8 mouse cellular contexts compared by ENCODE assay signal in genomic region chr14:54417623-54418081, GRCm38 (mm10). TPM values are rescaled to one million over a fixed set of nuclear protein-coding genes. Genes with fewer than 3 reads are reported as not detected.
DNase-seq lines count a peak whose midpoint lies in the region; ATAC-seq and TF ChIP-seq lines count a peak whose summit lies in the region.

Gene Slc7a7 (minus strand): TSS chr14:54417780.

- H3K4me3 ChIP-seq in embryonic facial prominence, embryonic 12.5 days = 0 out of 2 replicates have a peak within 1 kb of the TSS, but pooled peaks have one; percentile 12
- H3K4me3 ChIP-seq in kidney, postnatal 0 days (replicated peaks; ENCODE audit: low read depth, low read length) = no peak within 1 kb of the TSS

- H3K36me3 ChIP-seq in embryonic facial prominence, embryonic 12.5 days = no peaks in the 10 kb centered on the region
- H3K36me3 ChIP-seq in kidney, postnatal 0 days (ENCODE audit: insufficient read depth, low read length) = no peaks in the 10 kb centered on the region

- peaks cover 19% of the 10 kb centered on the region for H3K27me3 ChIP-seq in embryonic facial prominence, embryonic 12.5 days
- no peaks in the 10 kb centered on the region for H3K27me3 ChIP-seq in kidney, postnatal 0 days (ENCODE audit: insufficient read depth, low read length)

- H3K9me3 ChIP-seq in embryonic facial prominence, embryonic 12.5 days = no peaks in the 10 kb centered on the region
- H3K9me3 ChIP-seq in kidney, postnatal 0 days (replicated peaks; ENCODE audit: low read length) = no peaks in the 10 kb centered on the region

- DNase-seq in ovary, postnatal 36 days (ENCODE audit: low spot score) = peak; percentile 11
- DNase-seq in ovary, postnatal 14 days (ENCODE audit: low spot score) = no peak
- no peak for DNase-seq in kidney, postnatal 0 days (ENCODE audit: low spot score)
- no peak for DNase-seq in right cerebral cortex, postnatal 25 days
- no peak for DNase-seq in ovary, postnatal 10 days (ENCODE audit: low spot score)
- DNase-seq in left cerebral cortex, postnatal 4 days = no peak

- no peak within 1 kb of the TSS for H3K9ac ChIP-seq in embryonic facial prominence, embryonic 12.5 days
- H3K9ac ChIP-seq in kidney, postnatal 0 days (ENCODE audit: low read depth, low read length) = peak within 1 kb of the TSS; percentile 27; the same call in 1 of the 2 replicates

- no peak within 1 kb of the TSS for H3K27ac ChIP-seq in embryonic facial prominence, embryonic 12.5 days
- no peak within 1 kb of the TSS for H3K27ac ChIP-seq in kidney, postnatal 0 days

- intact Hi-C loops in left cerebral cortex, postnatal 4 days (cut with DNase I) = loop anchor here (10.0 kb wide), 2 partner anchors 153 to 227 kb away; partner anchors contain the start of genes Cdh24 and Gm17606

- ATAC-seq in embryonic facial prominence, embryonic 12.5 days (ENCODE audit: insufficient number of reproducible peaks, insufficient read depth, low FRiP score, low TSS enrichment) = no peak; the same call in 1 of the 2 replicates
- ATAC-seq in kidney, postnatal 0 days (replicated peaks; ENCODE audit: low FRiP score, low read depth) = peak; percentile 27; the same call in 1 of the 2 replicates
- ATAC-seq in megakaryocyte, adult 5-6 weeks (ENCODE audit: poor library complexity, severe bottlenecking) = peak; percentile 57

- peaks cover 16% of the 10 kb centered on the region for H3K4me1 ChIP-seq in embryonic facial prominence, embryonic 12.5 days
- H3K4me1 ChIP-seq in kidney, postnatal 0 days (replicated peaks; ENCODE audit: insufficient read depth, low read length) = peaks cover 27% of the 10 kb centered on the region

- peak; percentile 55 for TF ChIP-seq CTCF in kidney, postnatal 0 days (IDR thresholded peaks at IDR 0.05; ENCODE audit: low read depth)

- WGBS in embryonic facial prominence, embryonic 12.5 days = 4% methylated on average over 19 of the region's 19 CpGs
- 12% methylated on average over 19 of the region's 19 CpGs for WGBS in kidney, postnatal 0 days

- H3K4me2 ChIP-seq in embryonic facial prominence, embryonic 12.5 days (replicated peaks) = peak within 1 kb of the TSS; percentile 25
- peak within 1 kb of the TSS; percentile 37 for H3K4me2 ChIP-seq in kidney, postnatal 0 days (ENCODE audit: low read length)

RNA-seq across cellular contexts. Expression of gene Slc7a7, which starts in this region (rescaled TPM):
- 4.8 and 5.2 TPM in 2 replicates for polyA plus RNA-seq in embryonic facial prominence, embryonic 12.5 days (2016; fragmentation: Nextera tagmentation; extraction: Ambion mirVana)
- 27.8 and 36.4 TPM in 2 replicates for polyA plus RNA-seq in kidney, postnatal 0 days (2015; fragmentation: Nextera tagmentation; extraction: Ambion mirVana)
- 13.1 and 19.3 TPM in 2 replicates for total RNA-seq in megakaryocyte, adult 5-6 weeks (2015)
- 15.9 and 16.7 TPM in 2 replicates for total RNA-seq in megakaryocyte, adult 5-6 weeks (2017)
- 1 to 10 TPM; 2.2 to 3.7 TPM for total RNA-seq in left cerebral cortex, postnatal 4 days (2021)
